In the genomic region with DNA sequence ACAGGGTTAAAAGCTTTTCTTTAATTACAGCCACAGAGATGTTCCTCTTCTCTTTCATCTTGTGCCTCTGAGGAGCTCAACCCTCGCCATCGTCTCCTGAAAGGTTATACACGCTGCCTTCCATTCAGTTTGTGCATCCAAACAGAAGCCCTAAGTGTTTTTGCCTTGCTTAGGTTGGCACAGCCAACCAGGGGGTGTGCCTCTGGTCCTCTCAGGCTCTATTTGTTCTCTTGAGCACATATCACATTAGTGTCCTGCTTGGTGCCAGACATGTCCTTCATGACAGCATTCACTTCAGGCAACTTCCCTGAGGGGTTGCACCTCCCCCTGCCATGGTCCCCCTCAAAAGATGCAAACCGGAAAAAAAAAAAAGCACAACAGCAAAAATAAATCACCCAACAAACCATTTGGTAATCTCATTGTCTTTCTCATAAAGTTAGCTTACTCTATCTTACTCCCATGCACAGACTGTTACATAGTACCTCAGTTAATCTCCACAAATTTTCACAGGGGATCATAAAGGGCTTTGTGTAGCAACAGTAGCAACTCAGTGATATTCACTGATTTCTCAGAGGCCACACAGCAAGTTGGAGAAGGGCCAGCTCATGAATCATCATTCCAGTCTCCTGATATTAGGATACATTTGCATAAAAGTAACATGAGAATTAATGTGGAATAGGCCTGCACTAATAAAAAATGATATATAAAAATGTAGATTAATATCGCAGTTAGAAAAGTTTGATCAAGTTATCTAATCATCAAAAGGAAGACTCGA, we compare ENCODE assay signal across 24 mouse cellular contexts.
DNase-seq lines count a peak whose midpoint lies in the region; ATAC-seq and TF ChIP-seq lines count a peak whose summit lies in the region.
"Had no signal": no experiment of that assay in that cellular context is flagged by ENCODE, and none has a peak within 500 bp of the region (broad histone marks: within the 10 kb centered on the region; RNA-seq: fewer than 3 reads in every experiment).

No protein-coding gene starts in this region.

- no peak overlapping the region for H3K9ac ChIP-seq in forebrain, embryonic 13.5 days
- H3K9ac ChIP-seq in forebrain, postnatal 0 days, result no peak overlapping the region
- no peak overlapping the region for H3K9ac ChIP-seq in midbrain, postnatal 0 days (replicated peaks; ENCODE audit: low read length, poor library complexity, severe bottlenecking)
- H3K9ac ChIP-seq in forebrain, embryonic 16.5 days (replicated peaks; ENCODE audit: low read depth, low read length), result no peak overlapping the region
- H3K9ac ChIP-seq: liver, embryonic 12.5 days; lung, embryonic 15.5 days; midbrain, embryonic 12.5 days; neural tube, embryonic 13.5 days had no signal

- no peak overlapping the region for H3K27ac ChIP-seq in forebrain, embryonic 13.5 days
- no peak overlapping the region for H3K27ac ChIP-seq in forebrain, postnatal 0 days (ENCODE audit: low read depth, low read length)
- H3K27ac ChIP-seq in midbrain, postnatal 0 days (ENCODE audit: low read depth, low read length), result no peak overlapping the region
- no peak overlapping the region for H3K27ac ChIP-seq in midbrain, embryonic 10.5 days (replicated peaks)
- no peak overlapping the region for H3K27ac ChIP-seq in forebrain, embryonic 16.5 days (ENCODE audit: low read length)
- H3K27ac ChIP-seq: heart, adult 2 months; liver, embryonic 12.5 days; lung, embryonic 15.5 days; midbrain, embryonic 12.5 days; neural tube, embryonic 13.5 days had no signal

- H3K27me3 ChIP-seq in forebrain, embryonic 13.5 days, result no peaks in the 10 kb centered on the region
- H3K27me3 ChIP-seq in forebrain, postnatal 0 days (ENCODE audit: insufficient read depth, low read length), result no peaks in the 10 kb centered on the region
- H3K27me3 ChIP-seq in midbrain, postnatal 0 days (ENCODE audit: insufficient read depth, low read length), result no peaks in the 10 kb centered on the region
- H3K27me3 ChIP-seq in midbrain, embryonic 10.5 days (ENCODE audit: low read depth, poor library complexity, severe bottlenecking), result no peaks in the 10 kb centered on the region
- no peaks in the 10 kb centered on the region for H3K27me3 ChIP-seq in forebrain, embryonic 16.5 days (replicated peaks; ENCODE audit: control insufficient read depth, insufficient read depth, low read length)
- H3K27me3 ChIP-seq: liver, embryonic 12.5 days; lung, embryonic 15.5 days; midbrain, embryonic 12.5 days; neural tube, embryonic 13.5 days had no signal

- no peak overlapping the region for H3K4me3 ChIP-seq in forebrain, embryonic 13.5 days
- H3K4me3 ChIP-seq in forebrain, postnatal 0 days (ENCODE audit: low read depth, low read length), result no peak overlapping the region
- no peak overlapping the region for H3K4me3 ChIP-seq in midbrain, postnatal 0 days (ENCODE audit: low read depth, low read length)
- no peak overlapping the region for H3K4me3 ChIP-seq in midbrain, embryonic 10.5 days
- no peak overlapping the region for H3K4me3 ChIP-seq in forebrain, embryonic 16.5 days (replicated peaks; ENCODE audit: low read length)
- H3K4me3 ChIP-seq: erythroblast, embryonic 14.5 days; heart, adult 2 months; liver, embryonic 12.5 days; lung, embryonic 15.5 days; midbrain, embryonic 12.5 days; neural tube, embryonic 13.5 days had no signal

- H3K36me3 ChIP-seq in forebrain, embryonic 13.5 days (ENCODE audit: poor library complexity, severe bottlenecking), result no peaks in the 10 kb centered on the region
- H3K36me3 ChIP-seq in forebrain, postnatal 0 days (ENCODE audit: insufficient read depth), result no peaks in the 10 kb centered on the region
- no peaks in the 10 kb centered on the region for H3K36me3 ChIP-seq in midbrain, postnatal 0 days (ENCODE audit: insufficient read depth, low read length)
- H3K36me3 ChIP-seq in midbrain, embryonic 10.5 days, result no peaks in the 10 kb centered on the region
- H3K36me3 ChIP-seq in forebrain, embryonic 16.5 days (ENCODE audit: control insufficient read depth, insufficient read depth), result no peaks in the 10 kb centered on the region
- H3K36me3 ChIP-seq: liver, embryonic 12.5 days; lung, embryonic 15.5 days; midbrain, embryonic 12.5 days; neural tube, embryonic 13.5 days had no signal

- peak; percentile 71 for ATAC-seq in forebrain, embryonic 13.5 days
- no peak; the same call in 1 of the 2 replicates for ATAC-seq in forebrain, postnatal 0 days
- no peak for ATAC-seq in midbrain, postnatal 0 days (ENCODE audit: low FRiP score)
- ATAC-seq in forebrain, embryonic 16.5 days, result peak; percentile 78
- ATAC-seq: CD4-positive, CD25-positive, alpha-beta regulatory T cell, adult 4 months; liver, embryonic 12.5 days had no signal

- H3K4me1 ChIP-seq in forebrain, embryonic 13.5 days, result peaks cover 5% of the 10 kb centered on the region; the same call in 1 of the 2 replicates
- no peaks in the 10 kb centered on the region for H3K4me1 ChIP-seq in forebrain, postnatal 0 days (ENCODE audit: insufficient read depth)
- H3K4me1 ChIP-seq in midbrain, postnatal 0 days (ENCODE audit: insufficient read depth, low read length), result no peaks in the 10 kb centered on the region
- H3K4me1 ChIP-seq in midbrain, embryonic 10.5 days, result no peaks in the 10 kb centered on the region
- H3K4me1 ChIP-seq in forebrain, embryonic 16.5 days (replicated peaks; ENCODE audit: control insufficient read depth, insufficient read depth, low read length), result peaks cover 2% of the 10 kb centered on the region; the same call in 1 of the 2 replicates
- H3K4me1 ChIP-seq: liver, embryonic 12.5 days; lung, embryonic 15.5 days; midbrain, embryonic 12.5 days; neural tube, embryonic 13.5 days had no signal

- H3K9me3 ChIP-seq in forebrain, embryonic 13.5 days (replicated peaks), result no peaks in the 10 kb centered on the region
- no peaks in the 10 kb centered on the region for H3K9me3 ChIP-seq in forebrain, postnatal 0 days (ENCODE audit: low read length)
- no peaks in the 10 kb centered on the region for H3K9me3 ChIP-seq in midbrain, postnatal 0 days (ENCODE audit: low read length)
- no peaks in the 10 kb centered on the region for H3K9me3 ChIP-seq in midbrain, embryonic 10.5 days (replicated peaks)
- H3K9me3 ChIP-seq in forebrain, embryonic 16.5 days (ENCODE audit: control insufficient read depth, low read length), result no peaks in the 10 kb centered on the region
- H3K9me3 ChIP-seq: liver, embryonic 12.5 days; lung, embryonic 15.5 days; midbrain, embryonic 12.5 days; neural tube, embryonic 13.5 days had no signal

- no peak for TF ChIP-seq CTCF in forebrain, postnatal 0 days (IDR thresholded peaks at IDR 0.05; ENCODE audit: low read depth)
- no peak for TF ChIP-seq CTCF in midbrain, postnatal 0 days (IDR thresholded peaks at IDR 0.05)

- DNase-seq in forebrain, postnatal 0 days, result no peak
- peak; percentile 17 for DNase-seq in midbrain, postnatal 0 days (ENCODE audit: low spot score)
- DNase-seq in midbrain, embryonic 10.5 days (ENCODE audit: low spot score), result no peak
- DNase-seq in adipocyte (ENCODE audit: low spot score), result peak; percentile 3
- DNase-seq in B cell, adult 2 months, result no peak
- DNase-seq in layer of hippocampus, postnatal 10 days (ENCODE audit: low spot score in 2 of 2), result no peak
- DNase-seq: cerebellum, adult 8-10 months; gastrocnemius, postnatal 10 days; heart, adult 2 months; heart, postnatal 36 days; kidney, adult 18-20 months; kidney, postnatal 14 days; right cerebral cortex, postnatal 14 days; spleen, adult 18-20 months; thymus, adult 18-20 months; thymus, postnatal 4 days had no signal

- H3K4me2 ChIP-seq in forebrain, embryonic 13.5 days, result no peak overlapping the region
- H3K4me2 ChIP-seq in forebrain, postnatal 0 days (ENCODE audit: low read depth), result no peak overlapping the region
- H3K4me2 ChIP-seq in midbrain, postnatal 0 days (ENCODE audit: low read depth, low read length, poor library complexity, severe bottlenecking), result no peak overlapping the region
- no peak overlapping the region for H3K4me2 ChIP-seq in forebrain, embryonic 16.5 days (ENCODE audit: low read length)
- H3K4me2 ChIP-seq: liver, embryonic 12.5 days; lung, embryonic 15.5 days; midbrain, embryonic 12.5 days; neural tube, embryonic 13.5 days had no signal

- 40% methylated on average over 6 of the region's 6 CpGs for WGBS in forebrain, embryonic 13.5 days
- 39% methylated on average over 6 of the region's 6 CpGs for WGBS in forebrain, postnatal 0 days
- 61% methylated on average over 6 of the region's 6 CpGs for WGBS in midbrain, postnatal 0 days
- 67% methylated on average over 6 of the region's 6 CpGs for WGBS in midbrain, embryonic 10.5 days
- 42% methylated on average over 6 of the region's 6 CpGs for WGBS in forebrain, embryonic 16.5 days

Comparison
In these comparisons a context has a peak if more than half of its experiments do, and no peak if none do; other contexts are left out.
1. ATAC-seq: peak in forebrain, embryonic 13.5 days (single experiment) and forebrain, embryonic 16.5 days (single experiment); none in forebrain, postnatal 0 days (single experiment) and midbrain, postnatal 0 days (single experiment).
2. DNase-seq: peak in midbrain, postnatal 0 days (single experiment) and adipocyte (single experiment); none in forebrain, postnatal 0 days (single experiment), midbrain, embryonic 10.5 days (single experiment), B cell, adult 2 months (0 of 2) and layer of hippocampus, postnatal 10 days (0 of 2).